Mouse (Mus musculus) stomach, postnatal 0 days (tissue): Measurements from ENCODE around the gene Cacna2d3.

Experiments
- CTCF ChIP-seq: IDR thresholded peaks from 2 replicates; pipeline ENCODE4 v1.5.1; 2016; ENCODE audit warnings: antibody characterized with exemption, low read depth, mild to moderate bottlenecking, moderate library complexity
- EP300 ChIP-seq: optimal IDR thresholded peaks from 2 replicates; pipeline ENCODE3; 2016; ENCODE audit warnings: antibody characterized with exemption

DNA sequence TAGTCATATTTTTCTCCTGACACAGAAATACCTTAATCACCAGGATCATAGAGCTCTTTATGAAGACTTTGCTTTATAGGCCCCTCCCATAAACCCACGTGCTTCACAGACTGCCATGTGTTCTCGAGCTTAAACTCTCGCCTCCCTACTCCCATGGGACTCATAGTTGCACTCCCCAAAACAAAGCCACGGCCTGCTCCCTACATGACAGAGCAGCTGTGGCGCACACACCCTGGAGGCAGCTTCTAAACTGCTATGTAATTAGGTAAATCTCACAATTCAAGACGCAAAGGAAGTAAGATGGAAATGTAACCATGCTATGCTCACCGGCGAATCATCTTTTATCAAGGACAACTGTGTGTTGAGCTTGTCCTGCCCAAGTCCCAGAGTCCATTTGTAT is 319.2 kb downstream of the Cacna2d3 start:
- TF ChIP-seq CTCF (no peak), EP300 (no peak)
